In genomic region chr2:85140833-85141232, GRCm38 (mm10) we compare ENCODE assay signal across 28 mouse cellular contexts. TPM values are rescaled to one million over a fixed set of nuclear protein-coding genes. Genes with fewer than 3 reads are reported as not detected.
DNase-seq lines count a peak whose midpoint lies in the region; ATAC-seq lines count a peak whose summit lies in the region.
"Had no signal": no experiment of that assay in that cellular context is flagged by ENCODE, and none has a peak within 500 bp of the region (broad histone marks: within the 10 kb centered on the region; RNA-seq: fewer than 3 reads in every experiment).

No protein-coding gene starts in this region.

- ATAC-seq in heart, embryonic 12.5 days (ENCODE audit: insufficient number of reproducible peaks, low FRiP score), result no peak
- no peak for ATAC-seq in kidney, embryonic 15.5 days (replicated peaks; ENCODE audit: low FRiP score)
- ATAC-seq in lung, embryonic 15.5 days (ENCODE audit: borderline replicate concordance, extremely low read depth, low FRiP score, low TSS enrichment), result no peak
- no peak for ATAC-seq in midbrain, embryonic 14.5 days (ENCODE audit: low FRiP score, low TSS enrichment)
- ATAC-seq: forebrain, embryonic 15.5 days; inflammation-experienced regulatory T-cells, adult 6 months; Patski had no signal

- DNase-seq in heart, adult 11 months, result peak; percentile 86
- DNase-seq in kidney, postnatal 36 days, result no peak
- DNase-seq in lung, adult 18-20 months, result no peak
- DNase-seq in midbrain, embryonic 14.5 days, result no peak
- DNase-seq: adrenal gland, postnatal 10 days; cerebellum, adult 11-12 months; gastrocnemius, postnatal 14 days; heart, postnatal 10 days; kidney, adult 11 months; layer of hippocampus, postnatal 36 days; left cerebral cortex, postnatal 4 days; lung, postnatal 36 days; thymus, adult 2 months; thymus, postnatal 36 days had no signal

- peaks cover 10% of the 10 kb centered on the region; the same call in 1 of the 2 replicates for H3K27me3 ChIP-seq in heart, embryonic 12.5 days (replicated peaks)
- 0 out of 2 replicates have a peak, but pooled peaks cover 9% of the 10 kb centered on the region for H3K27me3 ChIP-seq in kidney, embryonic 15.5 days
- no peaks in the 10 kb centered on the region for H3K27me3 ChIP-seq in lung, embryonic 15.5 days
- no peaks in the 10 kb centered on the region for H3K27me3 ChIP-seq in midbrain, embryonic 14.5 days (ENCODE audit: control insufficient read depth, insufficient read depth, low read length)
- H3K27me3 ChIP-seq: forebrain, embryonic 15.5 days; hindbrain, embryonic 15.5 days; neural tube, embryonic 12.5 days had no signal

- H3K4me3 ChIP-seq in heart, embryonic 12.5 days, result no peak overlapping the region
- no peak overlapping the region for H3K4me3 ChIP-seq in kidney, embryonic 15.5 days (replicated peaks)
- peak overlapping the region; percentile 38; the same call in 1 of the 2 replicates for H3K4me3 ChIP-seq in lung, embryonic 15.5 days
- no peak overlapping the region for H3K4me3 ChIP-seq in midbrain, embryonic 14.5 days (replicated peaks; ENCODE audit: low read depth, low read length)
- H3K4me3 ChIP-seq: embryonic facial prominence, embryonic 13.5 days; forebrain, embryonic 10.5 days; forebrain, embryonic 15.5 days; hindbrain, embryonic 10.5 days; hindbrain, embryonic 15.5 days; myocyte; neural tube, embryonic 12.5 days had no signal

- H3K36me3 ChIP-seq in heart, embryonic 12.5 days, result no peaks in the 10 kb centered on the region
- H3K36me3 ChIP-seq in kidney, embryonic 15.5 days, result no peaks in the 10 kb centered on the region
- H3K36me3 ChIP-seq in lung, embryonic 15.5 days, result no peaks in the 10 kb centered on the region
- no peaks in the 10 kb centered on the region for H3K36me3 ChIP-seq in midbrain, embryonic 14.5 days (ENCODE audit: control insufficient read depth, insufficient read depth, low read length)
- H3K36me3 ChIP-seq: embryonic facial prominence, embryonic 13.5 days; forebrain, embryonic 10.5 days; forebrain, embryonic 15.5 days; hindbrain, embryonic 10.5 days; hindbrain, embryonic 15.5 days; neural tube, embryonic 12.5 days had no signal

- H3K4me2 ChIP-seq in heart, embryonic 12.5 days, result no peak overlapping the region
- H3K4me2 ChIP-seq in kidney, embryonic 15.5 days, result peak overlapping the region; percentile 33; the same call in 1 of the 2 replicates
- peak overlapping the region; percentile 35; the same call in 1 of the 2 replicates for H3K4me2 ChIP-seq in lung, embryonic 15.5 days
- H3K4me2 ChIP-seq in midbrain, embryonic 14.5 days (ENCODE audit: low read length), result no peak overlapping the region
- H3K4me2 ChIP-seq: embryonic facial prominence, embryonic 13.5 days; forebrain, embryonic 15.5 days; hindbrain, embryonic 15.5 days; midbrain, embryonic 11.5 days; neural tube, embryonic 12.5 days had no signal

- H3K27ac ChIP-seq in heart, embryonic 12.5 days (ENCODE audit: poor library complexity, severe bottlenecking), result no peak overlapping the region
- H3K27ac ChIP-seq in kidney, embryonic 15.5 days, result no peak overlapping the region
- no peak overlapping the region for H3K27ac ChIP-seq in lung, embryonic 15.5 days
- H3K27ac ChIP-seq in midbrain, embryonic 14.5 days (replicated peaks; ENCODE audit: low read depth, low read length), result no peak overlapping the region
- H3K27ac ChIP-seq: embryonic facial prominence, embryonic 13.5 days; forebrain, embryonic 10.5 days; forebrain, embryonic 15.5 days; hindbrain, embryonic 10.5 days; hindbrain, embryonic 15.5 days; kidney, postnatal 0 days; neural tube, embryonic 12.5 days had no signal

- no peak overlapping the region for H3K9ac ChIP-seq in heart, embryonic 12.5 days
- H3K9ac ChIP-seq in kidney, embryonic 15.5 days, result no peak overlapping the region
- no peak overlapping the region for H3K9ac ChIP-seq in lung, embryonic 15.5 days
- H3K9ac ChIP-seq in midbrain, embryonic 14.5 days (replicated peaks; ENCODE audit: low read length), result no peak overlapping the region
- H3K9ac ChIP-seq: embryonic facial prominence, embryonic 13.5 days; forebrain, embryonic 15.5 days; hindbrain, embryonic 15.5 days; neural tube, embryonic 12.5 days had no signal

- H3K9me3 ChIP-seq in heart, embryonic 12.5 days (replicated peaks), result no peaks in the 10 kb centered on the region
- H3K9me3 ChIP-seq in kidney, embryonic 15.5 days (replicated peaks), result no peaks in the 10 kb centered on the region
- H3K9me3 ChIP-seq in lung, embryonic 15.5 days, result no peaks in the 10 kb centered on the region
- no peaks in the 10 kb centered on the region for H3K9me3 ChIP-seq in midbrain, embryonic 14.5 days (ENCODE audit: control insufficient read depth, low read length)
- H3K9me3 ChIP-seq: embryonic facial prominence, embryonic 13.5 days; forebrain, embryonic 10.5 days; forebrain, embryonic 15.5 days; hindbrain, embryonic 10.5 days; hindbrain, embryonic 15.5 days; neural tube, embryonic 12.5 days had no signal

- peaks cover 20% of the 10 kb centered on the region for H3K4me1 ChIP-seq in heart, embryonic 12.5 days (replicated peaks)
- no peaks in the 10 kb centered on the region for H3K4me1 ChIP-seq in kidney, embryonic 15.5 days
- no peaks in the 10 kb centered on the region for H3K4me1 ChIP-seq in lung, embryonic 15.5 days
- no peaks in the 10 kb centered on the region for H3K4me1 ChIP-seq in midbrain, embryonic 14.5 days (ENCODE audit: control insufficient read depth, insufficient read depth, low read length)
- H3K4me1 ChIP-seq: forebrain, embryonic 15.5 days; hindbrain, embryonic 15.5 days; neural tube, embryonic 12.5 days had no signal

RNA-seq across cellular contexts. Expression of gene Aplnr, which starts 4.8 kb away (rescaled TPM):
- 8.5 and 8.6 TPM in 2 replicates for polyA plus RNA-seq in heart, embryonic 12.5 days (2016; fragmentation: Nextera tagmentation; extraction: Ambion mirVana)
- polyA plus RNA-seq in kidney, embryonic 15.5 days (2015; fragmentation: Nextera tagmentation; extraction: Ambion mirVana), result 94.6 and 104 TPM in 2 replicates
- 181 and 184 TPM in 2 replicates for polyA plus RNA-seq in lung, embryonic 15.5 days (2015; fragmentation: Nextera tagmentation; extraction: Ambion mirVana)
- 10.7 and 27.7 TPM in 2 replicates for polyA plus RNA-seq in midbrain, embryonic 14.5 days (2014; fragmentation: Nextera tagmentation; extraction: Ambion mirVana)
- polyA plus RNA-seq: inflammation-experienced regulatory T-cells, adult 6 months had no signal

RNA-seq across cellular contexts. Expression of gene Lrrc55, which starts 56.2 kb away (rescaled TPM):
- 0.18 and 0.22 TPM in 2 replicates for polyA plus RNA-seq in heart, embryonic 12.5 days (2016; fragmentation: Nextera tagmentation; extraction: Ambion mirVana)
- 0.40 and 0.65 TPM in 2 replicates for polyA plus RNA-seq in kidney, embryonic 15.5 days (2015; fragmentation: Nextera tagmentation; extraction: Ambion mirVana)
- 0.29 and 0.35 TPM in 2 replicates for polyA plus RNA-seq in lung, embryonic 15.5 days (2015; fragmentation: Nextera tagmentation; extraction: Ambion mirVana)
- polyA plus RNA-seq in midbrain, embryonic 14.5 days (2014; fragmentation: Nextera tagmentation; extraction: Ambion mirVana), result 9.6 and 13.8 TPM in 2 replicates
- polyA plus RNA-seq: inflammation-experienced regulatory T-cells, adult 6 months had no signal

Comparison
In these comparisons a context has a peak if more than half of its experiments do, and no peak if none do; other contexts are left out.
1. H3K4me2 ChIP-seq: peak in kidney, embryonic 15.5 days (single experiment) and lung, embryonic 15.5 days (single experiment); none in heart, embryonic 12.5 days (single experiment) and midbrain, embryonic 14.5 days (single experiment).